Mouse (Mus musculus) heart, postnatal 14 days (tissue): ENCODE results near the gene Plaa. TPM values are rescaled to one million over a fixed set of nuclear protein-coding genes. Genes with fewer than 3 reads are reported as not detected.

ENCODE experiments used
- DNase-seq, 2 experiments: peaks; one replicate each; pipeline ENCODE4 v3.0.0; 2021 to 2022
- intact Hi-C: fragments of 180-260 bp; cut with DNase I; formaldehyde crosslinking; loops from one replicate; pipeline ENCODE4 v1.15.1; 2025
- total RNA-seq, 2 experiments: library from RNA; stranded (reverse); gene quantifications; 2 replicates each; pipeline ENCODE4 v1.2.3; 2021

Gene Plaa
- total RNA-seq, 2 experiments from 2014 or later = 43.5 to 45.4 TPM

DNA sequence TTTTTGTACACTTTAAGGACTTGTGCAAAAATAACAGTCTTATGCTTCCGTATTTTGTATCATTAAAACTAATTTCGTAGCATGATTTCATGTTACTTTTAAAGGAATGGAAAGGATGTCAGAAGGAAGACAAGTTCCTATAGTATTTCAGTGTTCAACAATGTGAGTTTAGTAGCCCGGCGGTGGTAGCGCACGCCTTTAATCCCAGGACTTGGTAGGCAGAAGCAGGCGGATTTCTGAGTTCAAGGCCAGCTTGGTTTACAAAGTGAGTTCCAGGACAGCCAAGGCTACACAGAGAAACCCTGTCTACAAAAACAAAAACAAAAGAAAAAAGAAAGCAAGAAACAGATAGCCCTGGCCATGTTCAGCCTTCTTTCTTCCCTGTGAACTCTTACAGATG, 45.9 kb downstream of the Plaa start:
- no peak for DNase-seq
- intact Hi-C loops = loop anchor here (5.0 kb wide), 1 partner anchor 45 kb away; the partner anchor contains the start of gene Plaa

DNA sequence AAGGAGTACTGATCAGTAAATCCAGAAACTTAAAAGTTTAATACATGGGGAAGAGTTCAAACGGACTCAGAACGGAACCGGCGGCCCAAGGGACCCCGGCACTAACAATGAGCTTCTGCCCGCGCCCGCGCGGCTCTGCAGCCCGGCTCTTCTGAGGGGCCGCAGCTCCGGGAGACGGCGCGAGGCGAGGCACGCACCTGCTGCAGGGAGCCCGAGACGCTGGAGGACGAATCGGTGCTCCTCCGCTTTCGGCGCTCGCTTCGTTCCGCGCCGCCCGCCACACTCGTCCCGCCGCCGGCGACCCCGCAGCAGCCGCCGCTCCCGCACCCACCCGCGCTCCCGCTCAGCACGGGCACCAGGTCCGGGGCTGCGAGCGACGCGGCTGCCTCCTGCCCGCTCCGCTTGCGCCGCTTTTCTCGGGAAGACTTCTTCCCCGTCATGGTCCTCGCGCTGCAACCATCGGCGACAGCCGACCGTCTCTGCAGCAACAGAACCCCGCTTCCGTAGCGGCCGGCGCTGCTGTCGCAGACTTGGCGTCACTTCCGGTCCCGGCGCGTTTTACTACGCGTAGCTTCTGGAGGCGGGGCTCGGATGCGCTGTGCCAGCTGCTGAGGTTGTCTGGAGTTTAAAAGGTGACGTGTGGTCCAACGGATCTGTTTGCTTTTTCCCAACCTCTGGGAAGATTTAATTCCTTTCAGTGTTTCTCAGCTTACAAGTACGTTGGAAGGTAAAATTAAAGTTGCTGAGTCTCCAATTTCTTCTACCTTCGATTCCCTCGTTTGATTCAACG, 46.6 kb downstream of the Plaa start, which contains the start of the genes Gm10306 and Caap1:
Gene Gm10306, plus strand, starts transcription at position 282 of the 790 bp plus-strand sequence.
Gene Caap1, minus strand, starts transcription at position 532 of the 790 bp plus-strand sequence.
- intact Hi-C loops = loop anchor here (5.0 kb wide), 1 partner anchor 46 kb away; the partner anchor contains the start of gene Plaa
- peak; percentile 93 to 98 for DNase-seq

DNA sequence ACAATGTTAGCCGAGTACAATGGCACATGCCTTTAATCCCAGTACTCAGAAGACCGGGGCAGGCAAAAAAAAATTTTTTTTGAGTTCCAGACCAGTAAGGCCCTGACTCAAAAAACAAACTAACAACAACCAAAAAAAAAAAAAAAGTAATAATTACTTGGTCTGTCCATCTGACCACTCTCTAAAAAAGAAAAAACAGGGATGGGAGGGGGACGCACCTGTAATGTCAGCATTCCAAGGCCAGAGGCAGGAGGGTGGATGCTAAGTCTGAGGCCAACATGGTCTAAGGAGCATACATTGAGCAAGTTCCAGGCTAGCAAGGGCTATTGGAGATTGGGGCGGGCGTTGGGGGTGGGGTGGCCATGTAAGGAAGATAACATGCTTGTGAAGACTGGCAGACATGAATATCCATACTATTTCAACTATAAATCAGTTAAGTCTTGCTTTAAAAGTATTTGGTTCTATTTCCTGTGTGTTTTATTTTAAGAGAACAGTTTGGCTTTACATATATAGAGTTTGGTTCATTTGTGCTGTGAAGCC, 48.0 kb downstream of the Plaa start:
- intact Hi-C loops = loop anchor here (5.0 kb wide), 1 partner anchor 47 kb away; the partner anchor contains the start of gene Plaa
- DNase-seq = no peak

DNA sequence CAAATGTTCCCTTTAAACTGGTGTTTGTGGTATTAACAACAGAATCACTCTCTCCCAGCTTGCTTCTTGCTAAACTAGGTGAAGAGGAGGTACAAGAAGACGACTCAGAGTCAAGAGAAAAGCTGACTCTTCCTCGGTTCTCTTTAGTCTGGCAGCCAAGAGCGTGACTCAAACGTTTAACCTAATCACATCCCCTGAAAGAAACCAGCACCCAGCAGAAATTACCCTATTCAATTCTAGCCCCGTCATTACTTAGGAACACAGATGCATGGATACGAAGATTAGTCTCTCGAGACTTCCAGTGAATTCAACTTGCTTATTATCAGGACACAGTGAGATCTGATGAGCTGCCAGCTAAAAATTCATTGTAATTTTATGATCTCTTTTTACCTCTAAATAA, 58.7 kb downstream of the Plaa start:
- intact Hi-C loops = no loop called here
- no peak for DNase-seq

DNA sequence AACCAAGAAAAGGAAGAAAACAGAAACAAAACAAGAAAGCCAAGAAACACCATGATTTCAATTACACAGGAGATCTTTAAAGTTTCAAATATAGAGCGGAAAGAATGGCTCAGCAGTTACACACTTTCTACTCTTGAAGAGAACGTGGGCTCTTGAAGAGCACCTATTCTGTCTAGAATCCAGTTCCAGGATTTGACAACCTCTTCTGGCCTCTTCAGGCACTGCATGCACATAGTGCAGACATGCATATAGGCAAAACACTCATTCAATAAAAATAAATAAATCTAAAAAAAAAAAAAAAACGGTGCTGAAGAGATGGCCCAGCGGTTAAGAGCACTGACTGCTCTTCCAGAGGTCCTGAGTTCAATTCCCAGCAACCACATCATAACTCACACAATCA, 60.0 kb downstream of the Plaa start:
- intact Hi-C loops = no loop called here
- no peak for DNase-seq

DNA sequence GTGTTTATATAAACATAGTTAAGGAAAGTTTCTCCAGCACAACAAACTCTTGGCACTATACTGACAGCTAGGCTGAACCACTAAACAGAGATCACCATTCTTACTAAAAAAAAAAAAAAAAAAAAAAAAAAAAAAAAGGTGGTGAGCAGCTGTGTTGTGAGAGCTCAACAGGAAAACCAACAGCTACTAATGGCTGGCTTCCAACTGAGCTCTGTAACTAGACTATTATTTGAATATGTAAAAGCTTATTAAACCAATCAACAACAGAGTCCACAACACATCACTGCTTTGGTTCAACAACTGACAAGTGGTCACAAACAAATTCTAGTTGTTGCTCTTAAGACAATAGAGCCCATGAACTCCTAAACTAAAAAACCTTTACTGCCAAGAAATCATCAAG, 69.8 kb downstream of the Plaa start:
- intact Hi-C loops = no loop called here
- no peak for DNase-seq

DNA sequence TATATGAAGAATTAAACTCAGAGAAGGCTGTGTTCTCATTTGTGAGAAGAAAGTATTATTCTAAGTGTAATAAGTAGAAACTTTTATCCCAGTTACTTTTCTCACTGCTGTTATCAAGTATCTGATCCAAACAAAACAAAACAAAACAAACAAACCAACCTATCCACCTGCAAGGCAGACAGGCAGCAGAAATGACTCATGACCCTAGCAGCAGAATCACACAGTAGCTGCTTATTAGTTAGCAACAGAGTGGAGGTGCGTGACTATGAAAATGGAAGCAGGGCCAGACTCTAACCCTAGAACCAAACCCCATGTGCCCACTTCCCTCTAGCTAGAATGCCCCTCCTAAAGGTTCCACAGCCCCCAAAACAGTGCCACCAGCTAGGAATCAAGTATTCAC, 73.6 kb downstream of the Plaa start:
- DNase-seq = no peak
- intact Hi-C loops = no loop called here

DNA sequence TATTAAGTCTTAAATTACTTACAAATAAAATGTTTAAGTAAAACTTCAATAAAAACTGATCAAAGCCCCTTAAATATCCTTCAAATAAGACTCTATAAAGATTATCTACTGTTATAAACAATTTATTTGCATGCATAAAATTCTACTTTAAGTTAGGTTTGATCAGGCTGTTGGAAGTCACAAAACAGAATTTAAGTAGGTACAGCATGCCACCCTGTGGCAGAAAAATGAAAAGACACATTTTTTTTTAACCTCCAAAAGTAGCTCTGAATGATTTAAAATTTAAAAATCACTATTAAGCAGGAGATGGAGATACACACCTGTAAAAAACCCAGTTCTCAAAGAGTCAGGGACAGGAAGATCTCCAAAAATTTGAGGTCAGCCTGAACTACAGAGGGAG, 79.7 kb downstream of the Plaa start:
- DNase-seq = no peak

DNA sequence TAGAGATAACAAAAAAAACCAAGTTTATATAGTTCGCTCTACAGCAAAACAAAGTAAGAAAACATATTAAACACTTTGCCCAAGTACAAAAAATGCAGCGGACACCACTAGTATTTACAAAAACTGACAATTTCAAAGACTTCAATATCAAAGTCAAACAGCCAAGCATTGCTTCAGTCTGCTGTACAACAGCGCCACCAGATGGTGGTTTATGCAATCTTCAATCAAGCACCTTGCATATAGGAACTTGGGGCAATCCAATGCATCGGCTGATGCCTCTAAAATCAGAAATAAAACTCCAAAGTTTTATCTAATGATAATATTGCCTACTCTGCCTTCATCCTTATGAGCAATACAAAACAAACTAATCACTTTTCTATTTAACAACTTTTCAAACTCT, 85.4 kb downstream of the Plaa start:
- intact Hi-C loops = loop anchor here (2.0 kb wide), 1 partner anchor 393 kb away; no protein-coding TSS in a partner anchor
- DNase-seq = peak; percentile 55 to 71

More for the DNA sequence above, 79.7 kb downstream of the Plaa start:
- intact Hi-C loops = no loop called here

Other genes with a start within 250 kb of the Plaa start
- not detected for gene Gm10306, start 46.7 kb downstream of the Plaa start, total RNA-seq
- gene Caap1, start 46.4 kb downstream of the Plaa start, total RNA-seq = 1 to 10 TPM; 4.9 to 5.8 TPM
- 1 to 10 TPM; 4.3 to 4.5 TPM for gene Ift74, start 11.2 kb upstream of the Plaa start, total RNA-seq
- gene Lrrc19, start 46.9 kb upstream of the Plaa start, total RNA-seq = not detected
- gene Tek, start 136.0 kb upstream of the Plaa start, total RNA-seq = 10 to 100 TPM; 53.1 to 61.1 TPM